Mouse (Mus musculus): Measurements from ENCODE around the gene Retreg3. TPM values are rescaled to one million over a fixed set of nuclear protein-coding genes. Genes with fewer than 3 reads are reported as not detected.

Gene Retreg3
- polyA plus RNA-seq, 1 experiment, result 34.1 TPM

DNA sequence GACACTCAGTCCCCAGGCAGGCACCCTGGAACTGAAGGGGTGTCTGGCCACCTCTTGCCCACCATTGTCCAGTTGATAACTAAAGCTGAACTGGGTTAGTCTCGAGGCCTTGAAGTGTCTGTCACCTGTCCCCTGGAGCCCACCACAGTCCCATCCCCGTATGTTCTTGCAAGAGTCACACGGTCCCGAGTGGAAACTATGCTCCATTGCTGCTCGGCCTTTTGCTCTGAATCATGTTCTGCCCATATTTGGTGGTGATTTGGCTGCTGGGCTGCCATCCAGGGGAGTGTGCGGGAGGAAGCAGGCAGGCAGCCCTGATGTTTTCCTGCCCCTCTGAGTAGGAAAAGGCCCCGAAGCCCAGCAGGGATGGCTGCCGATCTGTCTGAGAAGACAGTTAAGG, 59.6 kb downstream of the Retreg3 start:
- Histone ChIP-seq H3K27ac (ENCODE audit: insufficient read depth, low read length) (peak overlapping the region; percentile 96), H3K4me1 (ENCODE audit: control insufficient read depth, insufficient read depth, low read length) (peaks cover 32% of the 10 kb centered on the region), H3K4me3 (ENCODE audit: insufficient read depth, low read length) (no peak overlapping the region)
- 0 out of 2 replicates have a peak, but pooled peaks have one; percentile 34 for TF ChIP-seq POLR2A (IDR thresholded peaks at IDR 0.05; ENCODE audit: low read depth, low read length)
- no peak for TF ChIP-seq CTCF (IDR thresholded peaks at IDR 0.05; ENCODE audit: borderline replicate concordance, insufficient read depth, low read length)

DNA sequence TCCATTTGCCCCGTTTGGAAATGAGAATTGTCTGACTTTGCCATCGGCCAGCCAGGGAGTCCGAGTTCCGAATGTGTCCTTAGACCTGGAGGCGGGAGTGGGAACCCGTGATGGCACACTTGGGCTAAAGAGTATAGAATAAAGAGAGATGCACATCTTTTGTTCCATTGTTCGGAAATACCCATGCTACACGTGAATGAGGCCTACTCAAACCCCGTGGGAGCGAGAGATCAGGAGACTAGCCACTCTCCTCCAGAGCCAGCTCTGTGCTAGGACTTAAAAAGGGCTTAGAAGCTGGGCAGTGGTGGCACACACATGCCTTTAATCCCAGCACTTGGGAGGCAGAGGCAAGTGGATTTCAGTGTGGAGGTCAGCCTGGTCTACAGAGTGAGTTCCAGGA, 60.2 kb downstream of the Retreg3 start:
- Histone ChIP-seq H3K4me3 (ENCODE audit: insufficient read depth, low read length) (no peak overlapping the region), H3K27ac (ENCODE audit: insufficient read depth, low read length) (peak overlapping the region; percentile 96), H3K4me1 (ENCODE audit: control insufficient read depth, insufficient read depth, low read length) (peaks cover 32% of the 10 kb centered on the region)
- TF ChIP-seq POLR2A (IDR thresholded peaks at IDR 0.05; ENCODE audit: low read depth, low read length) (no peak), CTCF (IDR thresholded peaks at IDR 0.05; ENCODE audit: borderline replicate concordance, insufficient read depth, low read length) (no peak)

DNA sequence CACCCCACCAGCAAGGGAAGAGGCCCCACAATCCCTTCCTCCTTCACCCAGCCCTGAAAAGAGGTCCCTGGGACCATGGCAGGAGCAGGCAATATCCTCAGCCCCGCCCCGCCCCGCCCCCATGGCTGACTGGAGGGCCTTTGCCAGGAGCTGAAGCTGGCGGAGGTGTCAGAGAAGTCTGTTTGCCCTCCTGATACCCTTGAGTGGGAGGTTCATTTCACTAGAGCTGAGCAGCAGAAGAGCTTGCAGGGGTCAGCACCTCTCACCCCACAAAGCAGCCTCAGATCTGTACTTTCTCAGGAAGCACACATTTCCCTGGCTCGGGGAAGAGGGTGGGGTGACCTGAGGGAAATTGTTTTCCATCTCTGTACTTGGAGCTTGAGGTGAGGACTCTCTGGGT, 61.0 kb downstream of the Retreg3 start:
- Histone ChIP-seq H3K4me1 (ENCODE audit: control insufficient read depth, insufficient read depth, low read length) (peaks cover 30% of the 10 kb centered on the region), H3K27ac (ENCODE audit: insufficient read depth, low read length) (0 out of 2 replicates have a peak overlapping the region, but pooled peaks have one; percentile 96), H3K4me3 (ENCODE audit: insufficient read depth, low read length) (no peak overlapping the region)
- TF ChIP-seq POLR2A (IDR thresholded peaks at IDR 0.05; ENCODE audit: low read depth, low read length), result no peak
- no peak for TF ChIP-seq CTCF (IDR thresholded peaks at IDR 0.05; ENCODE audit: borderline replicate concordance, insufficient read depth, low read length)

DNA sequence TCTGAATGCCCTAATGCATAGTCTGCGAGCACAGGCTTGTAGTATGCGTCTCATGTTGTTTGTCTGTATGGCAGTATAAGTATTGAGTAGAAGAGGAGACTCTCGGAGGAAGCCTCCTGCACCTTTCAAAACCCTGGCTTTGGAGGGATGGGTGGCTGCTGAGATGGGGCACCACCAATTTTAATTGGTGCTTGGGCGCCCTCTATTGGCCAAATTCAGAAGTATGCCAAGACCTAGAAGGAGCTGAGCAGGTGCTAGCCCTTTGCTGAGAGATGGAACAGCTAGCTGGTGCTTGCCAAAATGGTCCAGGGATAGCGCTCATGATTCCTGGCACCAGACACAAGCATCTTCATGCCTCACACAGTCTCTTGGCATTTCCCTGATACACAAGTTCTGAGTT, 61.8 kb downstream of the Retreg3 start:
- no peak overlapping the region for H3K27ac ChIP-seq (ENCODE audit: insufficient read depth, low read length)
- H3K4me3 ChIP-seq (ENCODE audit: insufficient read depth, low read length), result no peak overlapping the region
- no peak for TF ChIP-seq CTCF (IDR thresholded peaks at IDR 0.05; ENCODE audit: borderline replicate concordance, insufficient read depth, low read length)
- TF ChIP-seq POLR2A (IDR thresholded peaks at IDR 0.05; ENCODE audit: low read depth, low read length), result no peak

DNA sequence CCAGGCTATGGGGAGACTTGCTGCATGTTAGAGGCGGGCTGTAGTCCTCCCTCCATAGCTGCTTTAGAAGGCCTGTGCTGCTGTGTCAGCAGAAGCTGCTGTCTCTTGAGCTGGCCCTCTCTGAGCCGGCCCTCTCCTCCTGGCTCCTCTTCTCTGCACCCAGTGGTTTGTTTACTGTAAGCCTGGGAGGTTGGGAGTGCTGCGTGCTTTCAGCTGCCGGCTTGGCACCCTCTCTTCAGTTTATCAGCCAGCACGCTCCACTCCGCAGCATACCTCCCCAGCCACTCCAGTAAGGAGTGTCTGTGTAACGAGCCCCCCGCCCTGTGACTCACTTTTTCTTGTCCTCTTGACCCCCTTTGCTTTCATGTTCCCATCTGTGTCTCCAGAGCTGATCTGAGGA, 62.8 kb downstream of the Retreg3 start:
- peak overlapping the region; percentile 70 for H3K27ac ChIP-seq (ENCODE audit: insufficient read depth, low read length)
- no peak for TF ChIP-seq POLR2A (IDR thresholded peaks at IDR 0.05; ENCODE audit: low read depth, low read length)
- no peak for TF ChIP-seq CTCF (IDR thresholded peaks at IDR 0.05; ENCODE audit: borderline replicate concordance, insufficient read depth, low read length)
- no peak overlapping the region for H3K4me3 ChIP-seq (ENCODE audit: insufficient read depth, low read length)
- H3K4me1 ChIP-seq (ENCODE audit: control insufficient read depth, insufficient read depth, low read length), result peaks cover 18% of the 10 kb centered on the region

More for the DNA sequence above, 61.8 kb downstream of the Retreg3 start:
- peaks cover 23% of the 10 kb centered on the region for H3K4me1 ChIP-seq (ENCODE audit: control insufficient read depth, insufficient read depth, low read length)

GRCm38 (mm10) chr11:101055418-101055817, 64.3 kb downstream of the Retreg3 start:
- Histone ChIP-seq H3K4me3 (ENCODE audit: insufficient read depth, low read length) (no peak overlapping the region), H3K27ac (ENCODE audit: insufficient read depth, low read length) (no peak overlapping the region), H3K4me1 (ENCODE audit: control insufficient read depth, insufficient read depth, low read length) (peaks cover 16% of the 10 kb centered on the region)
- TF ChIP-seq POLR2A (IDR thresholded peaks at IDR 0.05; ENCODE audit: low read depth, low read length) (no peak), CTCF (IDR thresholded peaks at IDR 0.05; ENCODE audit: borderline replicate concordance, insufficient read depth, low read length) (no peak)

DNA sequence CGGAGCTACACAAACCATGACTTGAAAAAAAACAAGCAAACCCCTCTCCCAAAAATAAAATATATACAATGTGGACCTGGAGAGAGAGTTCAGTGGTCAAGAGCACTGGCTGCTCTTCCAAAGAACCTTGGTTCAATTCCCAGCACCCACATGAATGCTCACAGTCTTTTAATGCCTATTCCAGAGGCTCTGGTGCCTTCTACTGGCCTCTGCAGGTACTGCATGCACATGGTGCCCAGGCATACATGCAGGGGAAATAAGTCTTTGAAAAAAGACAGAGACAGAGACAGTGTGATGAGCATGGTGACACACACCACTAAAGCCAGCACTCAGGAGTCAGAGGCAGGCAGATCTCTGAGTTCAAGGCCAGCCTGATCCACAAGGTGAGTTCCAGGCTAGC, 65.7 kb downstream of the Retreg3 start:
- Histone ChIP-seq H3K27ac (ENCODE audit: insufficient read depth, low read length) (no peak overlapping the region), H3K4me1 (ENCODE audit: control insufficient read depth, insufficient read depth, low read length) (0 out of 2 replicates have a peak, but pooled peaks cover 6% of the 10 kb centered on the region), H3K4me3 (ENCODE audit: insufficient read depth, low read length) (no peak overlapping the region)
- no peak for TF ChIP-seq CTCF (IDR thresholded peaks at IDR 0.05; ENCODE audit: borderline replicate concordance, insufficient read depth, low read length)
- no peak for TF ChIP-seq POLR2A (IDR thresholded peaks at IDR 0.05; ENCODE audit: low read depth, low read length)

DNA sequence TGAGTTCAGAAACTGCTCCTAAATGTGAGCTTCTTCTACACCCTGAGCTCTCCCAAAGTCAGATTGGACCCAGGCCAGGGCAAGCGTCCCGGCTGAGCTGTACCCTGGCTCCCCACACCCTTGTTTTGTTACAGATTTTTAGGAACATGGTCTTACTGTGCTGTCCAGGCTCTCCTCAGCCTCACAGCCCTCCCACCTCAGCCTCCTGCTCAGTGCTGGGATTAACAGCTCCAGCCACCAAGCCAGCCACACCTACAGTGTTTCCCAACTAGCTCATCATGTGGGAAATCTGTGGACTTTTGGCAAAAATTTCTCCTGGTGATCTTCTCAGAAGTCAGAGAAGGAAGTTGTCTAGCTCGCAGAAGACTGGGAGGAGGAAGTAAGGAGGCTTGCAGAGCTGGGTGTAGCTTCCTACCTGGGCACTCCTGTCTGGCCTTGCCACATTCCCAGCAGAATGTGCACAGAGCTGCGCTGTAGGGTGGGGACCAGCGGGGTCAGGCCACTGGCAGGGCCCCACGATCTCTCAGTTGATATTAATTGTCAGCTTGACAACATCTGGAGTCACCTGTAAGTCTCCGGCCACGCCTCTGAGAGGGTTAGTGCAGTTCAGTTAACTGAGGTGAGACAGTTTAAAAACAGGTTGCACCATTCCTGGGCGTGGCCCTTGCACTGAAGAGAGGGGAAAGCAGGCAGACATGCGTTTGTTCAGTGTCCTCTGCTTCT, 66.8 kb downstream of the Retreg3 start:
- TF ChIP-seq POLR2A (IDR thresholded peaks at IDR 0.05; ENCODE audit: low read depth, low read length) (no peak), CTCF (IDR thresholded peaks at IDR 0.05; ENCODE audit: borderline replicate concordance, insufficient read depth, low read length) (no peak)
- 0 out of 2 replicates have a peak, but pooled peaks cover 6% of the 10 kb centered on the region for H3K4me1 ChIP-seq (ENCODE audit: control insufficient read depth, insufficient read depth, low read length)

DNA sequence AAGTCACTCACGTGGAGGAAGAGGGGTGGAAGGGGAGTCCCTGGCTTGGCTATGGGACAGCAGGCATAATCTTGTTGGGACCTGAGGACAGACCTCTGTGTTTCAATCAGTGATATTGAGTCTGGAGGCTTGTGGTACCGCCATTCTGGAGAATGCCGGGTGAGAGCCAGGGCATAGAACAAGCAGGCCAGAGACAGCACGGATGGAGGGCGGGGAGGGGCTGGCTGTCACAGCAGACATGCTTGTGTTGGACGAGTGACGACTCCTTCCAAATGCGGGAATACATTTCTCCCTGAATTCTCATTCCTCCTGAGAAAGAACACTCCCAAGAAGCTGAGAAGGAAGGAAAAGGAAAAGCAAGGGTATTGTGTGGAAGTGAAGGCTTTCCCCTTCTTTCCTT, 68.1 kb downstream of the Retreg3 start:
- H3K4me1 ChIP-seq (ENCODE audit: control insufficient read depth, insufficient read depth, low read length), result 0 out of 2 replicates have a peak, but pooled peaks cover 1% of the 10 kb centered on the region
- no peak overlapping the region for H3K4me3 ChIP-seq (ENCODE audit: insufficient read depth, low read length)
- H3K27ac ChIP-seq (ENCODE audit: insufficient read depth, low read length), result no peak overlapping the region
- TF ChIP-seq CTCF (IDR thresholded peaks at IDR 0.05; ENCODE audit: borderline replicate concordance, insufficient read depth, low read length), result no peak
- no peak for TF ChIP-seq POLR2A (IDR thresholded peaks at IDR 0.05; ENCODE audit: low read depth, low read length)

More for the DNA sequence above, 66.8 kb downstream of the Retreg3 start:
- H3K27ac ChIP-seq (ENCODE audit: insufficient read depth, low read length), result no peak overlapping the region
- no peak overlapping the region for H3K4me3 ChIP-seq (ENCODE audit: insufficient read depth, low read length)

GRCm38 (mm10) chr11:101051051-101051493, 68.6 kb downstream of the Retreg3 start:
- Histone ChIP-seq H3K4me3 (ENCODE audit: insufficient read depth, low read length) (no peak overlapping the region), H3K27ac (ENCODE audit: insufficient read depth, low read length) (no peak overlapping the region), H3K4me1 (ENCODE audit: control insufficient read depth, insufficient read depth, low read length) (no peaks in the 10 kb centered on the region)
- TF ChIP-seq CTCF (IDR thresholded peaks at IDR 0.05; ENCODE audit: borderline replicate concordance, insufficient read depth, low read length) (no peak), POLR2A (IDR thresholded peaks at IDR 0.05; ENCODE audit: low read depth, low read length) (no peak)
